Mouse (Mus musculus) kidney, adult 2 months (tissue): ENCODE measurements at regions not wholly inside any gene's neighbourhood (a gene's known extent, or its start where the extent isn't known, plus 50 kb on each side); places are given as distances from the start of the nearest gene placed in this dataset.

ENCODE experiments used
- CTCF ChIP-seq: fragments of 200-500 bp; conservative IDR thresholded peaks from 2 replicates; pipeline ENCODE4 v1.5.1; 2011; ENCODE audit warnings: low read depth, mild to moderate bottlenecking, control low read depth, low read length, moderate library complexity, mixed read lengths; ENCODE audit not compliant: insufficient read depth, insufficient read length
- POLR2A ChIP-seq: fragments of 200-500 bp; IDR thresholded peaks from one replicate; pipeline ENCODE4 v1.6.1; 2011; ENCODE audit warnings: low read depth, low read length, control low read depth

DNA sequence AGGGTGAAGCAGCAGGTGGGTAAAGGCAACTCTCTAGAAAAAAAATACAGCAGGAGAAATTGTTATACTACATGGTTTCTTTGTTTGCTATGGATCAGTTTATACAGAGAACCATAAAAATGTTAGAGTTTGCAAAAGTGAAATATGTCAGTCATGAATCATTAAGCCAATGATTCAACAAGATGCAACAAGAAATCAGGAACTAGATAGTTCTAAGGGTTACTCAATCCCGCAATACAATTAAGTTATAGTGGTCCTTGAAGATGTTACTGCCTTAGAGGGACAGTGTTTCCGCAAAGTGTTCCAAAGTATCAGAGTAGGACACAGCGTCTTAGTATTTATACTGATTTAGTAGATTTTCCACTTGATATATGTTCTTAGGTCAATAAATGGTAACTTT is 74.1 kb upstream of the Cav2 start:
- TF ChIP-seq CTCF = no peak
- no peak for TF ChIP-seq POLR2A
